Mouse (Mus musculus) spleen, embryonic (tissue): Measurements from ENCODE around the gene Prdx1.

ENCODE experiments used
- CTCF ChIA-PET: fragments of 350-600 bp; sonication (Branson Sonifier 250); formaldehyde crosslinking; loops from one replicate; lab custom pipeline; 2022; lab: Charles Lee

Gene Prdx1

GRCm38 (mm10) chr4:116721098-116721628 lies 35.8 kb downstream of the Prdx1 start:
- CTCF ChIA-PET, result no interaction called here

DNA sequence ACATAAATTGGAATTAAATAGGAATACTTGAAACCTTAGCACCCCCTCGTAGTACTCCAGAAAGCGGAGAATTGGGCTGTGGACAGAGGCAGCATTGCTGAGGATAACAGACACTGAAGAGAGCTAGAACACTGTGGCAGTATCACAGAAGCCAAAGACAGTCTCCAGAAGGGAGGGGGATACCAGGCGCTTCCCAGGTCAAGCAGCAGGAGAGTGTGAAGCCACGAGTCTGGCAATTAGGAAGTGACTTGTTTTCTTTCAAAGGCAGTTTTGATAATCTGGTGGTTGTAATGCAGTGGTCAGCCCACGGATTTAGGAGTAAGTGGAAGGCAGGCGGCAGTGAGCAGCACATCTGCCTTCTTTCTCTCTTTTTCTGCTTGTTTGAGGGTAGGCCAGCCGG lies 36.9 kb downstream of the Prdx1 start:
- CTCF ChIA-PET, result interaction anchor here (0.5 kb wide), 1 partner anchor 554 kb away, joined by 3 read pairs; no protein-coding TSS in a partner anchor

DNA sequence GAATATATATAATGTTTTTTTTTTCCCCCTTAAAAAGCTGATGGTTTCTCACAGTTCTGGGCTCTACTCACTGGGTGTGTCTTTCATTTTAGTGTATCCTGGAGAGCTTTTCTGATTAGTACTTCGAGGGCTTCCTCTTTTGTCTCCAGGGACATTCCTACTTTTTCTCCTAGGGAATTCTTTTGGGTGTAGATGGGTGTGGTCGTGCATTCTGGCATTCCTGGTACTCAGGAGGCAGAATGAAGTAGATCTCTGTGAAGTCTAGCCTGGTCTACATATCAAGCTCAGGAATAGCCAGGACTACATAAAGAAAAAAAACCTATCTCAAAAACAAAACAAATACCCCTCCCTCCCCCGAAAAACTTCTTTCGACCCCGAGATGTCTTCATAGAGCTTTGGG lies 40.1 kb downstream of the Prdx1 start:
- CTCF ChIA-PET, result no interaction called here

DNA sequence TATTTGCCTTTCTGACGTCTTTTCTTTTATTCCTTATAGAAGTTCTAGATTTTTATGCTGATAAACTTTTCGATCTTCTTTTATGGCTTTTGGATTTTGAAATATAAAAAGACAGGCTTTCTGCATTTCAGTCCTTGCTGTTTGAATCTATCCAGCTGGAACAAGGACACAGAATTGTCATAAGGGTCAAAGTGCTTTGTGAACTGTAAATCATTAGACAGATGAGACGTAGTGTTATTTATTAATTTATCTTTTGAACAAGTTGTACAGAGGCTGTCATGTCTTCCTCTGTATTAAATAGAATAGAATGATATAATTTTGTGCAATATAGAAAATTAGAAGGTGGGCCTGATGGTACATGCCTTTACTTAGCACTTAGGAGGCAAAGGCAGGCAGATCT lies 42.1 kb downstream of the Prdx1 start:
- CTCF ChIA-PET, result no interaction called here

DNA sequence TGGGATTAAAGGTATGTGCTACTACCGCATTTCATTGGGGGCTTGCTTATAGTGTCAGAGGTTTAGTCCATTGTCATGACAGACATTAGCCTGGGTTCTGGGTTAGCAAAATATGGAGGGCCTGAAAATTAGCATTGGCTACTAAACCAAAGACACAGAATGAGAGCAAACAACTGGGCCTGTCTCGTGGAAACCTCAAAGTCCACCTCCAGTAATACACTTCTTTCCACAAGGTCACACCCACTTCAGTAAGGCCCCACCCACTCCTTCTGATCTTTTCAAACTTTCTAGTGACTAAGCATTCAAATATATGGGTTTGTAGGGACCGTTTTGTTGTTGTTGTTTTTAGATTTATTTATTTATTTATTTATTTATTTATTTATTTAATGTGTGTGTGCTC lies 44.2 kb downstream of the Prdx1 start:
- CTCF ChIA-PET, result no interaction called here

DNA sequence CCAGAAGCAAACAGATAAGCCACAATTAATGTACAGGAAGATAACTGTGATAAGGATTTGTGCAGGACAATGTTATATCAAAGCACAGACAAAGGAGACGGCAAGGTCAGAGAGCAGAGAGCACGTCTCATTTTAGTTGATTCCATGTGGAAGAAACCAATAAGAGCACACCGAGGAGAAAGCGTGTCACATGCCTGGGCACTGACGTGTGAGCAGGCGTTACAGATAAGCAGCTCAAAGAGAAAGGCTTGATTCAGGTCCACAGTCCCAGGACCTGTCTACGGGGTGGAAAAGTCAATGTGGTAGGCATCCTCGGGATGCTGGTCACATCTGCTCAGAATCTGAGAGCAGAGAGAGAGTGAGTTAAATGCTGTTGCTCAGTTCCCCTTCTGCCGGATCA lies 45.7 kb downstream of the Prdx1 start:
- CTCF ChIA-PET, result no interaction called here

- CTCF ChIA-PET, result interaction anchor here (0.6 kb wide), 1 partner anchor 161 kb away, joined by 4 read pairs; no protein-coding TSS in a partner anchor
These were observed 47.0 kb downstream of the Prdx1 start for GRCm38 (mm10) chr4:116732355-116732754.

- CTCF ChIA-PET, result interaction anchor here (0.7 kb wide), 1 partner anchor 38 kb away, joined by 7 read pairs; no protein-coding TSS in a partner anchor
These were observed 49.7 kb downstream of the Prdx1 start for GRCm38 (mm10) chr4:116734996-116735395.

GRCm38 (mm10) chr4:116738972-116739751 lies 53.8 kb downstream of the Prdx1 start:
- CTCF ChIA-PET, result interaction anchor here (0.7 kb wide), 1 partner anchor 1728 kb away, joined by 8 read pairs; no protein-coding TSS in a partner anchor

DNA sequence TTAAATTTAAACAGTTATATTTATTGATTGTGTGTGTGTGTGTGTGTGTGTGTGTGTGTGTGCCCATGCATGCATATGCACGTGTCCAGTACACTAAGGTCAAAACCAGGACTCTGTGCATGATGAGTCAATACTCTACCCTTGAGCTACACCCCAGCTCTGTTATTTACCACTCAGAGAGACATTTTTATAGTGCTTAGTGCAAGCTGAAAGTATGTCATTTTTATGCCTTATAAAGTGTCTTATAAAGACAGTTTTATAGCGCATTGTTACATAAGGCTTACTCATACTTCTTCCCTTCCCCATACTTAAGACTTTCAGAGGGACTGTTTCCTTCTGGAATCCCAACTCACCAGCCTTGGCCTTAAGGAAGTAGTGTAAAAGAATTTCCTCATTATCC lies 64.4 kb downstream of the Prdx1 start:
- CTCF ChIA-PET, result interaction anchor here (0.6 to 0.7 kb wide), 2 partner anchors 69 to 431 kb away, joined by 3 read pairs; no protein-coding TSS in a partner anchor
